Comparison of ENCODE assay signal across 10 mouse cellular contexts in the genomic region with DNA sequence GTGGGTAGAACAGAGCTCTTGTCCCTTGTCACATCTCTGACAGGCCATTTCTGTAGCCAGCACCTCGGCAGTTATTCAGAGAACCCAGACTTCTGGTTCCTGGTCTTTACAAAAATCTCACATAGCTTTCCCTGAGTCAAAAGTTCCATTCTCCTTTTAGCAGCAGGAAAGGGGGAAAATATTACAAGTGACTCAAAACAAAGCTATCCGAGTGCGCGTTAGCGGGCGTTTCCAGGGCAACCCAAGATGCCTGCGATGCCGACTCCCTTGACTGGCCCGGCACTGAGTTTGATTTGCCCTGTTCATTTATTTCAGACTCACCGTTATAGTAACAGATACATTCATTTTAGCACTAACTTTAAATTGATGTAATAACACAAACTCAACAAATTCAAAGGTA. TPM values are rescaled to one million over a fixed set of nuclear protein-coding genes. Genes with fewer than 3 reads are reported as not detected.
A peak's percentile ranks its signal among the peaks of the same experiment; 100 is the strongest.
DNase-seq lines count a peak whose midpoint lies in the region; ATAC-seq and TF ChIP-seq lines count a peak whose summit lies in the region.
"Had no signal": no experiment of that assay in that cellular context is flagged by ENCODE, and none has a peak within 500 bp of the region (broad histone marks: within the 10 kb centered on the region; RNA-seq: fewer than 3 reads in every experiment).

No protein-coding gene starts in this region.

- TF ChIP-seq POLR2A in CH12.LX (IDR thresholded peaks at IDR 0.05; ENCODE audit: low read depth, low read length), result no peak

- dilution Hi-C loops in CH12.LX (cut with MboI; ENCODE audit: extremely low pct_ligation_motif_present, extremely low pct_unique_long_range_greater_than_20kb, low sequenced_read_pairs), result no loop called here

- H3K27ac ChIP-seq in hindbrain, embryonic 11.5 days (ENCODE audit: low read depth, low read length), result no peak overlapping the region
- no peak overlapping the region for H3K27ac ChIP-seq in hindbrain, embryonic 12.5 days
- H3K27ac ChIP-seq in CH12.LX (ENCODE audit: insufficient read depth, low read depth), result no peak overlapping the region
- H3K27ac ChIP-seq in heart, embryonic 15.5 days, result peak overlapping the region; percentile 85
- no peak overlapping the region for H3K27ac ChIP-seq in liver, postnatal 0 days (ENCODE audit: low read depth)

- no peak for TF ChIP-seq RAD21 in CH12.LX (IDR thresholded peaks at IDR 0.05; ENCODE audit: low read depth, low read length)

- H3K27me3 ChIP-seq in hindbrain, embryonic 11.5 days (ENCODE audit: control insufficient read depth, insufficient read depth, low read length), result no peaks in the 10 kb centered on the region
- no peaks in the 10 kb centered on the region for H3K27me3 ChIP-seq in hindbrain, embryonic 12.5 days
- H3K27me3 ChIP-seq in CH12.LX (replicated peaks), result no peaks in the 10 kb centered on the region
- H3K27me3 ChIP-seq in heart, embryonic 15.5 days, result no peaks in the 10 kb centered on the region
- H3K27me3 ChIP-seq in liver, postnatal 0 days (ENCODE audit: insufficient read depth, low read length), result no peaks in the 10 kb centered on the region

- intact Hi-C loops in left cerebral cortex, postnatal 36 days (cut with DNase I), result no loop called here

- no peak overlapping the region for H3K4me2 ChIP-seq in hindbrain, embryonic 11.5 days (replicated peaks; ENCODE audit: low read depth, low read length)
- no peak overlapping the region for H3K4me2 ChIP-seq in hindbrain, embryonic 12.5 days (replicated peaks)
- H3K4me2 ChIP-seq in CH12.LX (ENCODE audit: insufficient read depth, low read depth, poor library complexity, severe bottlenecking), result peak overlapping the region; percentile 31; the same call in 1 of the 2 replicates
- H3K4me2 ChIP-seq in heart, embryonic 15.5 days, result no peak overlapping the region
- H3K4me2 ChIP-seq in liver, postnatal 0 days (ENCODE audit: low read depth, low read length), result no peak overlapping the region

- no peak for ATAC-seq in hindbrain, embryonic 11.5 days (ENCODE audit: low FRiP score)
- ATAC-seq in hindbrain, embryonic 12.5 days (ENCODE audit: low FRiP score), result no peak
- ATAC-seq in heart, embryonic 15.5 days (replicated peaks; ENCODE audit: insufficient number of reproducible peaks, insufficient read depth, low FRiP score, low read depth), result no peak
- no peak for ATAC-seq in liver, postnatal 0 days
- ATAC-seq: intestine, embryonic 16.5 days had no signal

- peak; percentile 41 for DNase-seq in hindbrain, embryonic 11.5 days (ENCODE audit: low spot score)
- peak; percentile 19 for DNase-seq in CD4-positive helper T cell, adult 2 months (ENCODE audit: low read depth, low spot score)
- peak; percentile 78 for DNase-seq in CH12.LX (ENCODE audit: extremely low read depth)
- no peak for DNase-seq in liver, postnatal 0 days
- no peak for DNase-seq in frontal cortex, postnatal 10 days (ENCODE audit: low spot score in 2 of 2)
- no peak for DNase-seq in left cerebral cortex, postnatal 36 days (ENCODE audit: low spot score in 2 of 2)
- DNase-seq: layer of hippocampus, postnatal 36 days had no signal

- WGBS in hindbrain, embryonic 11.5 days, result 62% methylated on average over 10 of the region's 10 CpGs
- 39% methylated on average over 10 of the region's 10 CpGs for WGBS in hindbrain, embryonic 12.5 days
- 44% methylated on average over 10 of the region's 10 CpGs for WGBS in heart, embryonic 15.5 days
- WGBS in liver, postnatal 0 days (ENCODE audit: insufficient replicate concordance), result 87% methylated on average over 10 of the region's 10 CpGs

- no peaks in the 10 kb centered on the region for H3K9me3 ChIP-seq in hindbrain, embryonic 11.5 days (ENCODE audit: control insufficient read depth, low read length)
- no peaks in the 10 kb centered on the region for H3K9me3 ChIP-seq in hindbrain, embryonic 12.5 days (replicated peaks)
- H3K9me3 ChIP-seq in CH12.LX (replicated peaks; ENCODE audit: low read length), result no peaks in the 10 kb centered on the region
- no peaks in the 10 kb centered on the region for H3K9me3 ChIP-seq in heart, embryonic 15.5 days (replicated peaks)
- 0 out of 2 replicates have a peak, but pooled peaks cover 2% of the 10 kb centered on the region for H3K9me3 ChIP-seq in liver, postnatal 0 days (ENCODE audit: low read length)

- TF ChIP-seq CTCF in CH12.LX (conservative IDR thresholded peaks at IDR 0.05 in 1 of 2, IDR thresholded peaks at IDR 0.05 in 1 of 2; ENCODE audit: low read depth in 2 of 2, low read length in 2 of 2), result no peak
- no peak for TF ChIP-seq CTCF in liver, postnatal 0 days (IDR thresholded peaks at IDR 0.05; ENCODE audit: low read depth)

- no peak overlapping the region for H3K4me3 ChIP-seq in hindbrain, embryonic 11.5 days (ENCODE audit: low read depth, low read length)
- H3K4me3 ChIP-seq in hindbrain, embryonic 12.5 days, result no peak overlapping the region
- no peak overlapping the region for H3K4me3 ChIP-seq in CH12.LX (replicated peaks in 1 of 3; ENCODE audit: low read depth in 2 of 3, low read length in 2 of 3, poor library complexity in 1 of 3)
- no peak overlapping the region for H3K4me3 ChIP-seq in heart, embryonic 15.5 days
- no peak overlapping the region for H3K4me3 ChIP-seq in liver, postnatal 0 days (ENCODE audit: low read depth, low read length)

- no peaks in the 10 kb centered on the region for H3K79me2 ChIP-seq in CH12.LX (replicated peaks; ENCODE audit: control insufficient read depth, extremely low read depth, insufficient read depth, poor library complexity, severe bottlenecking)

- no peaks in the 10 kb centered on the region; the same call in 1 of the 2 replicates for H3K4me1 ChIP-seq in hindbrain, embryonic 11.5 days (replicated peaks; ENCODE audit: control insufficient read depth, insufficient read depth, low read length)
- H3K4me1 ChIP-seq in hindbrain, embryonic 12.5 days, result peaks cover 35% of the 10 kb centered on the region
- peaks cover 10 to 40% of the 10 kb centered on the region in 2 experiments for H3K4me1 ChIP-seq in CH12.LX (ENCODE audit: control insufficient read depth in 1 of 2, insufficient read depth in 2 of 2)
- peaks cover 64% of the 10 kb centered on the region for H3K4me1 ChIP-seq in heart, embryonic 15.5 days (replicated peaks)
- no peaks in the 10 kb centered on the region; the same call in 1 of the 2 replicates for H3K4me1 ChIP-seq in liver, postnatal 0 days (ENCODE audit: insufficient read depth)

- in situ Hi-C loops in CH12.LX (cut with MboI; ENCODE audit: low pct_ligation_motif_present, low pct_unique_long_range_greater_than_20kb, low sequenced_read_pairs), result no loop called here

- TF ChIP-seq EP300 in CH12.LX (IDR thresholded peaks at IDR 0.05; ENCODE audit: low read length), result peak; percentile 93
- TF ChIP-seq EP300 in liver, postnatal 0 days (IDR thresholded peaks at IDR 0.05; ENCODE audit: low read depth), result no peak

- no peaks in the 10 kb centered on the region for H3K36me3 ChIP-seq in hindbrain, embryonic 11.5 days (ENCODE audit: control insufficient read depth, insufficient read depth, low read length)
- H3K36me3 ChIP-seq in hindbrain, embryonic 12.5 days, result no peaks in the 10 kb centered on the region
- H3K36me3 ChIP-seq in CH12.LX (replicated peaks in 1 of 2; ENCODE audit: control insufficient read depth in 1 of 2, insufficient read depth in 1 of 2, low read length in 1 of 2), result no peaks in the 10 kb centered on the region
- H3K36me3 ChIP-seq in heart, embryonic 15.5 days, result no peaks in the 10 kb centered on the region
- no peaks in the 10 kb centered on the region for H3K36me3 ChIP-seq in liver, postnatal 0 days (replicated peaks; ENCODE audit: insufficient read depth, low read length)

- no peak overlapping the region for H3K9ac ChIP-seq in hindbrain, embryonic 11.5 days (ENCODE audit: low read depth, low read length)
- H3K9ac ChIP-seq in hindbrain, embryonic 12.5 days, result no peak overlapping the region
- H3K9ac ChIP-seq in CH12.LX (ENCODE audit: insufficient read depth, low read depth), result no peak overlapping the region
- no peak overlapping the region for H3K9ac ChIP-seq in heart, embryonic 15.5 days
- no peak overlapping the region for H3K9ac ChIP-seq in liver, postnatal 0 days (replicated peaks)

TF ChIP-seq in CH12.LX, 34 proteins besides CTCF, POLR2A, EP300 and RAD21 (continues in another document):
- peak; percentile 94 for TF ChIP-seq JUND (conservative IDR thresholded peaks at IDR 0.05; ENCODE audit: low read depth, low read length)
- TF ChIP-seq ZMIZ1 (IDR thresholded peaks at IDR 0.05; ENCODE audit: low read depth, low read length), result no peak
- peak; percentile 96 for TF ChIP-seq MEF2A (IDR thresholded peaks at IDR 0.05; ENCODE audit: borderline replicate concordance, low read depth, low read length)
- TF ChIP-seq RCOR1 (conservative IDR thresholded peaks at IDR 0.05; ENCODE audit: low read depth, low read length), result no peak
- no peak for TF ChIP-seq ZNF384 (IDR thresholded peaks at IDR 0.05; ENCODE audit: low read depth, low read length)
- no peak for TF ChIP-seq CHD1 (IDR thresholded peaks at IDR 0.05; ENCODE audit: low read depth, low read length)
- no peak for TF ChIP-seq UBTF (IDR thresholded peaks at IDR 0.05; ENCODE audit: low read depth, low read length)
- peak; percentile 95 for TF ChIP-seq JUN (IDR thresholded peaks at IDR 0.05; ENCODE audit: insufficient read depth, low read depth, low read length)
- TF ChIP-seq ELF1 (IDR thresholded peaks at IDR 0.05; ENCODE audit: low read depth, low read length), result 0 out of 2 replicates have a peak, but pooled peaks have one; percentile 25
- peak; percentile 42; the same call in 1 of the 2 replicates for TF ChIP-seq SIN3A (IDR thresholded peaks at IDR 0.05; ENCODE audit: low read length)
- TF ChIP-seq MAZ (IDR thresholded peaks at IDR 0.05; ENCODE audit: low read depth, low read length), result no peak
- no peak for TF ChIP-seq CHD2 (IDR thresholded peaks at IDR 0.05; ENCODE audit: low read length)
- peak; percentile 48; the same call in 1 of the 2 replicates for TF ChIP-seq BHLHE40 (IDR thresholded peaks at IDR 0.05; ENCODE audit: low read depth, low read length)
- TF ChIP-seq MXI1 (IDR thresholded peaks at IDR 0.05; ENCODE audit: low read depth, low read length), result peak; percentile 50; the same call in 1 of the 2 replicates
- peak; percentile 92 for TF ChIP-seq ETS1 (conservative IDR thresholded peaks at IDR 0.05; ENCODE audit: low read depth, low read length)
- TF ChIP-seq IRF4 (IDR thresholded peaks at IDR 0.05; ENCODE audit: low read depth, low read length), result peak; percentile 89

RNA-seq across cellular contexts. Expression of a gene that starts 21.8 kb away (rescaled TPM):
- polyA plus RNA-seq in hindbrain, embryonic 11.5 days (2014; fragmentation: Nextera tagmentation; extraction: Ambion mirVana), result 14.5 and 17.4 TPM in 2 replicates
- polyA plus RNA-seq in hindbrain, embryonic 12.5 days (2016; fragmentation: Nextera tagmentation; extraction: Ambion mirVana), result 22.3 and 23.9 TPM in 2 replicates
- total RNA-seq in CH12.LX (2012; rRNA removed) (not detected in 2 replicates), CH12.LX (2014; rRNA removed) (not detected in 2 replicates)
- not detected in 2 replicates for polyA plus RNA-seq in CH12.LX (2012; ENCODE audit: insufficient read length, low read depth)
- polyA plus RNA-seq in heart, embryonic 15.5 days (2015; fragmentation: Nextera tagmentation; extraction: Ambion mirVana), result 41.6 and 45.3 TPM in 2 replicates
- polyA plus RNA-seq in liver, postnatal 0 days (2015; fragmentation: Nextera tagmentation; extraction: Ambion mirVana), result 4.9 and 5.4 TPM in 2 replicates
- total RNA-seq in left cerebral cortex, postnatal 36 days (2021), result 10 to 100 TPM; 22.6 to 22.8 TPM

Comparison
In these comparisons a context has a peak if more than half of its experiments do, and no peak if none do; other contexts are left out.
1. DNase-seq: peak in hindbrain, embryonic 11.5 days (single experiment), CD4-positive helper T cell, adult 2 months (single experiment) and CH12.LX (single experiment); none in liver, postnatal 0 days (single experiment), frontal cortex, postnatal 10 days (0 of 2) and left cerebral cortex, postnatal 36 days (0 of 2).